Mouse (Mus musculus) MEL (cell line): ENCODE results near the gene Bet1. TPM values are rescaled to one million over a fixed set of nuclear protein-coding genes. Genes with fewer than 3 reads are reported as not detected.

Experiments
- DNase-seq: peaks from one replicate; pipeline ENCODE4 v3.0.0; 2011; ENCODE audit warnings: low read depth, low spot score
- H3K27ac ChIP-seq: 2 replicates; pipeline ENCODE4 v1.5.1; 2012; ENCODE audit warnings: low read depth, mild to moderate bottlenecking, control low read depth, low read length, moderate library complexity; ENCODE audit not compliant: control insufficient read depth
- H3K27me3 ChIP-seq, 2 experiments: fragments of 150-350 bp in 1 of 2; sonication (generic) in 1 of 2; 2 replicates each; pipeline ENCODE4 v1.6.1; 2012; ENCODE audit warnings: low read length in 2 of 2, mild to moderate bottlenecking in 2 of 2, improper control_type of control experiment in 1 of 2, moderate library complexity in 1 of 2; ENCODE audit not compliant: insufficient read depth in 2 of 2, control insufficient read depth in 1 of 2
- H3K36me3 ChIP-seq, 2 experiments: 2 replicates each; pipeline ENCODE4 v1.6.1; 2012 to 2014; ENCODE audit warnings: low read length in 2 of 2, improper control_type of control experiment in 1 of 2, inconsistent platforms in 1 of 2, mild to moderate bottlenecking in 1 of 2; ENCODE audit not compliant: insufficient read depth in 2 of 2, control insufficient read depth in 1 of 2
- H3K4me1 ChIP-seq, 2 experiments: fragments of 150-350 bp in 1 of 2; sonication (generic) in 1 of 2; 2 replicates each; pipeline ENCODE4 v1.6.1; 2012; ENCODE audit warnings: low read length in 2 of 2, improper control_type of control experiment in 1 of 2, mild to moderate bottlenecking in 1 of 2; ENCODE audit not compliant: insufficient read depth in 2 of 2, control insufficient read depth in 1 of 2
- H3K4me3 ChIP-seq, 2 experiments: fragments of 150-350 bp in 1 of 2; sonication (generic) in 1 of 2; 2 replicates each; pipeline ENCODE4 v1.5.1; 2012; ENCODE audit warnings: low read depth in 2 of 2, low read length in 2 of 2, mild to moderate bottlenecking in 2 of 2, moderate library complexity in 2 of 2, control low read depth in 1 of 2, improper control_type of control experiment in 1 of 2; ENCODE audit not compliant: control insufficient read depth in 1 of 2, insufficient read depth in 1 of 2
- H3K79me2 ChIP-seq: 2 replicates; pipeline ENCODE4 v1.6.1; 2012; ENCODE audit warnings: mild to moderate bottlenecking, low read length, moderate library complexity; ENCODE audit not compliant: control insufficient read depth, poor library complexity, insufficient read depth
- H3K9ac ChIP-seq: 2 replicates; pipeline ENCODE4 v1.6.1; 2012; ENCODE audit warnings: low read depth, mild to moderate bottlenecking, control low read depth, low read length, moderate library complexity; ENCODE audit not compliant: control insufficient read depth, poor library complexity, severe bottlenecking
- H3K9me3 ChIP-seq: fragments of 150-350 bp; sonication (generic); replicated peaks from 2 replicates; pipeline ENCODE4 v1.6.1; 2012; ENCODE audit warnings: mild to moderate bottlenecking, low read length, improper control_type of control experiment, moderate library complexity; ENCODE audit not compliant: insufficient read depth
- CHD1 ChIP-seq: IDR thresholded peaks from 2 replicates; pipeline ENCODE4 v1.6.1; 2012; ENCODE audit warnings: low read depth, mild to moderate bottlenecking, inconsistent platforms, low read length, improper control_type of control experiment
- CHD2 ChIP-seq: IDR thresholded peaks from 2 replicates; pipeline ENCODE4 v1.6.1; 2011; ENCODE audit warnings: low read length, improper control_type of control experiment
- E2F4 ChIP-seq: IDR thresholded peaks from 2 replicates; pipeline ENCODE4 v1.6.1; 2011; ENCODE audit warnings: low read depth, low read length, improper control_type of control experiment, borderline replicate concordance
- ELF1 ChIP-seq: IDR thresholded peaks from 2 replicates; pipeline ENCODE4 v1.6.1; 2014; ENCODE audit warnings: low read depth, mild to moderate bottlenecking, inconsistent platforms, low read length, improper control_type of control experiment, moderate library complexity
- EP300 ChIP-seq, 2 experiments: IDR thresholded peaks; 2 replicates each; pipeline ENCODE4 v1.6.1; 2011; ENCODE audit warnings: improper control_type of control experiment in 2 of 2, low read length in 2 of 2, low read depth in 1 of 2, mild to moderate bottlenecking in 1 of 2
- ETS1 ChIP-seq: IDR thresholded peaks from 2 replicates; pipeline ENCODE4 v1.6.1; 2012; ENCODE audit warnings: low read depth, mild to moderate bottlenecking, inconsistent platforms, low read length, improper control_type of control experiment, moderate library complexity
- MYC ChIP-seq: IDR thresholded peaks from 2 replicates; pipeline ENCODE4 v1.6.1; 2011; ENCODE audit warnings: low read depth, mild to moderate bottlenecking, low read length, improper control_type of control experiment, moderate library complexity
- POLR2AphosphoS2 ChIP-seq: IDR thresholded peaks from 2 replicates; pipeline ENCODE4 v1.6.1; 2011; ENCODE audit warnings: low read length, improper control_type of control experiment
- POLR2AphosphoS5 ChIP-seq: IDR thresholded peaks from 2 replicates; pipeline ENCODE4 v1.6.1; 2012; ENCODE audit warnings: low read depth, borderline replicate concordance, mild to moderate bottlenecking, inconsistent platforms, low read length, moderate library complexity, mixed read lengths
- RAD21 ChIP-seq: IDR thresholded peaks from 2 replicates; pipeline ENCODE4 v1.6.1; 2011; ENCODE audit warnings: mild to moderate bottlenecking, low read depth, low read length, improper control_type of control experiment
- TCF12 ChIP-seq: IDR thresholded peaks from 2 replicates; pipeline ENCODE4 v1.6.1; 2014; ENCODE audit warnings: low read depth, mild to moderate bottlenecking, inconsistent platforms, low read length, improper control_type of control experiment, moderate library complexity
- UBTF ChIP-seq: IDR thresholded peaks from 2 replicates; pipeline ENCODE4 v1.6.1; 2012; ENCODE audit warnings: low read depth, mild to moderate bottlenecking, inconsistent platforms, low read length, improper control_type of control experiment, moderate library complexity, borderline replicate concordance; ENCODE audit not compliant: insufficient read depth
- USF1 ChIP-seq: IDR thresholded peaks from 2 replicates; pipeline ENCODE4 v1.6.1; 2014; ENCODE audit warnings: low read depth, mild to moderate bottlenecking, inconsistent platforms, low read length, improper control_type of control experiment, moderate library complexity
- ZC3H11A ChIP-seq: IDR thresholded peaks from 2 replicates; pipeline ENCODE4 v1.6.1; 2012; ENCODE audit warnings: low read depth, mild to moderate bottlenecking, inconsistent platforms, low read length, improper control_type of control experiment
- ZMIZ1 ChIP-seq: IDR thresholded peaks from 2 replicates; pipeline ENCODE4 v1.6.1; 2012; ENCODE audit warnings: low read depth, mild to moderate bottlenecking, inconsistent platforms, low read length, improper control_type of control experiment, moderate library complexity
- ZNF384 ChIP-seq: IDR thresholded peaks from 2 replicates; pipeline ENCODE4 v1.6.1; 2012; ENCODE audit warnings: low read depth, mild to moderate bottlenecking, inconsistent platforms, low read length, improper control_type of control experiment
- polyA plus RNA-seq, 2 experiments: library from polyadenylated mRNA; stranded (reverse) in 1 of 2; unstranded in 1 of 2; fragments of >175 nt in 1 of 2; fragments of >200 nt in 1 of 2; gene quantifications; 2 replicates each; pipeline versions ENCODE4 v1.2.1 to v1.2.4; 2012; ENCODE audit warnings: low replicate concordance in 2 of 2, low read depth in 1 of 2; ENCODE audit not compliant: insufficient read length in 2 of 2, insufficient read depth in 1 of 2, missing spikeins in 1 of 2
- total RNA-seq: library from RNA; depleted of rRNA; stranded (reverse); fragments of 300-350 nt; gene quantifications from 2 replicates; pipeline ENCODE4 v1.2.3, GENCODE M21; 2012

Gene Bet1
- total and polyA plus RNA-seq, 3 experiments: 33.6 to 38.3 TPM; not detected in 1

DNA sequence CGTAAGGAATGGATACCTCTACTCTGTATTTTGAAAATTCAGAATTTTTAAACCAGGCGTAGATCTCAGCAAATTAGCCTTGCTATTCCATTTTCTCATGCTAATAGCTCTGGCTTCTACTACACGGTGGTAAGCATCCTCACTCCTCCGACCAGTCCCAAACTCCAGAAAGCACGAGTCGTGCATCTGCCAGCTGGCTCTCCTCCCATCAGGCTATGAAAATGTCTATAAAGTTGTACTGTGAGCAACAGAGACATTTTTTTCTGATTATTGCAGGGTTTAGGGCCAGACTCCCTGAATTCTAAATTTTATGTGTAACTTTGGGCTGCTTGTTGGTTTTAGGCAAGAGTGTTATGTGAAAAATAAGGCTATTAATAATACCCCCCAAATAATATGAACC is 14.5 kb downstream of the Bet1 start:
- TF ChIP-seq CHD1 (no peak), MYC (no peak), E2F4 (no peak), ETS1 (no peak), CHD2 (no peak), ZNF384 (no peak), ZMIZ1 (no peak), POLR2AphosphoS5 (no peak), TCF12 (no peak), UBTF (no peak), ZC3H11A (no peak), USF1 (no peak), ELF1 (no peak), RAD21 (no peak)
- H3K79me2 ChIP-seq: no peaks in the 10 kb centered on the region

GRCm38 (mm10) chr6:4069714-4070113 is 17.1 kb downstream of the Bet1 start:
- no peaks in the 10 kb centered on the region for H3K4me1 ChIP-seq
- no peak for TF ChIP-seq ELF1
- no peak for TF ChIP-seq ZMIZ1
- TF ChIP-seq EP300 (IDR thresholded peaks at IDR 0.05; ENCODE audit: low read depth in 1 of 2, low read length in 2 of 2): no peak
- TF ChIP-seq POLR2AphosphoS2: no peak
- TF ChIP-seq, all 39 proteins: peak for 0
- Histone ChIP-seq H3K9me3 (no peaks in the 10 kb centered on the region), H3K27me3 (no peaks in the 10 kb centered on the region; a peak in 1 of 4 replicates), H3K79me2 (no peaks in the 10 kb centered on the region), H3K4me3 (no peak overlapping the region), H3K36me3 (no peaks in the 10 kb centered on the region), H3K27ac (no peak overlapping the region), H3K9ac (no peak overlapping the region)
- DNase-seq: no peak

More for the DNA sequence above, 14.5 kb downstream of the Bet1 start:
- Histone ChIP-seq H3K36me3 (no peaks in the 10 kb centered on the region), H3K27me3 (no peaks in the 10 kb centered on the region), H3K4me3 (no peak overlapping the region), H3K27ac (no peak overlapping the region), H3K9ac (no peak overlapping the region), H3K9me3 (no peaks in the 10 kb centered on the region), H3K4me1 (no peaks in the 10 kb centered on the region)
- no peak for DNase-seq
